Mouse (Mus musculus) ES-E14 (cell line): Measurements from ENCODE around the gene Npas3. TPM values are rescaled to one million over a fixed set of nuclear protein-coding genes. Genes with fewer than 3 reads are reported as not detected.

ENCODE experiments used
- DNase-seq: peaks from one replicate; pipeline ENCODE4 v3.0.0-alpha.2; 2013; ENCODE audit warnings: low read depth, low spot score
- H3K27ac ChIP-seq: 2 replicates; pipeline ENCODE4 v1.5.1; 2012; ENCODE audit warnings: low read depth, mild to moderate bottlenecking, low read length, moderate library complexity, mixed read lengths; ENCODE audit not compliant: poor library complexity, insufficient read depth, severe bottlenecking
- H3K36me3 ChIP-seq: 2 replicates; pipeline ENCODE4 v1.6.1; 2012; ENCODE audit warnings: mild to moderate bottlenecking, low read length, moderate library complexity, mixed read lengths; ENCODE audit not compliant: control insufficient read depth, poor library complexity, insufficient read depth, severe bottlenecking
- H3K4me1 ChIP-seq, 2 experiments: fragments of 150-350 bp in 1 of 2; sonication (generic) in 1 of 2; 2 replicates each; pipeline ENCODE4 v1.6.1; 2012; ENCODE audit warnings: low read length in 2 of 2, mild to moderate bottlenecking in 1 of 2, mixed read lengths in 1 of 2; ENCODE audit not compliant: control insufficient read depth in 2 of 2, insufficient read depth in 2 of 2, poor library complexity in 1 of 2
- H3K4me3 ChIP-seq, 2 experiments: fragments of 150-350 bp in 1 of 2; sonication (generic) in 1 of 2; 2 replicates each; pipeline ENCODE4 v1.5.1; 2012; ENCODE audit warnings: low read length in 2 of 2, low read depth in 1 of 2, mild to moderate bottlenecking in 1 of 2, mixed read lengths in 1 of 2; ENCODE audit not compliant: insufficient read depth in 1 of 2, poor library complexity in 1 of 2, severe bottlenecking in 1 of 2
- H3K9ac ChIP-seq: 2 replicates; pipeline ENCODE4 v1.6.1; 2012; ENCODE audit warnings: low read depth, mild to moderate bottlenecking, low read length, mixed read lengths; ENCODE audit not compliant: poor library complexity, insufficient read depth, severe bottlenecking
- H3K9me3 ChIP-seq: fragments of 150-350 bp; sonication (generic); 2 replicates; pipeline ENCODE4 v1.6.1; 2012; ENCODE audit warnings: low read depth, mild to moderate bottlenecking, low read length; ENCODE audit not compliant: control insufficient read depth, insufficient read depth
- CHD2 ChIP-seq: IDR thresholded peaks from 2 replicates; pipeline ENCODE4 v1.6.1; 2014; ENCODE audit warnings: mild to moderate bottlenecking, low read depth, low read length, inconsistent platforms
- HCFC1 ChIP-seq: IDR thresholded peaks from 2 replicates; pipeline ENCODE4 v1.6.1; 2012; ENCODE audit warnings: low read length, inconsistent platforms, borderline replicate concordance; ENCODE audit not compliant: insufficient read depth
- MAFK ChIP-seq: IDR thresholded peaks from 2 replicates; pipeline ENCODE4 v1.6.1; 2014; ENCODE audit warnings: mild to moderate bottlenecking, low read depth, low read length, inconsistent platforms; ENCODE audit not compliant: insufficient read depth
- ZC3H11A ChIP-seq: IDR thresholded peaks from 2 replicates; pipeline ENCODE4 v1.6.1; 2012; ENCODE audit warnings: low read depth, mild to moderate bottlenecking, inconsistent platforms, low read length, borderline replicate concordance
- ZNF384 ChIP-seq: IDR thresholded peaks from 2 replicates; pipeline ENCODE4 v1.6.1; 2012; ENCODE audit warnings: low read depth, low read length, inconsistent platforms
- in situ Hi-C, 2 experiments: fragments of 600-800 bp; cut with MboI; formaldehyde crosslinking; loops; one replicate each; pipeline ENCODE4 v1.15.1; 2025; ENCODE audit warnings: low sequenced_read_pairs in 2 of 2, inconsistent platforms in 1 of 2; ENCODE audit not compliant: unreplicated experiment in 2 of 2
- total RNA-seq: library from RNA; depleted of rRNA; stranded (reverse); fragments of 300-350 nt; gene quantifications from 2 replicates; pipeline ENCODE4 v1.2.3, GENCODE M21; 2012

Npas3 gene
- total RNA-seq, 1 experiment = 1.2 TPM

DNA sequence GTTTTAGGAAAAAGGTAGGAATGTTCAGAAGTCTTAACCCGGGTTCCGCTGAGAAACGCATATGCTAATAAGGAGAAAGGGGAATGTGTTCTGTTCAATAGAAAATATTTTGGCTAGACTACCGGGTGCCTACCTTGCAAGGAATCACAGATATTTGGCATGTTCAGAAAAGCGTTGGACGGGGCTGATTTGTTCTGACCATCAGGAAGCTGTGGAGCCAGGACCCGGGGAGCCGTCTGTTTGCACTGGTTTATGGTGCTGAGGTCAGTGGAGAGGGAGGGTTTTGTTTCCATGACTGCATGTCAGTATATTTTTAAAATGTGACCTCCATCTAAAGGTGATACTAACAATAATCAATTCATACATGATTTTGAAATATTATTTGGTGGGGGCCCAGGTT lies 43.5 kb downstream of the Npas3 start:
- TF ChIP-seq ZC3H11A = no peak
- TF ChIP-seq HCFC1 = no peak
- TF ChIP-seq CHD2 = no peak
- no peak for TF ChIP-seq ZNF384
- no peak for TF ChIP-seq MAFK
- in situ Hi-C loops = no loop called here
- Histone ChIP-seq H3K4me3 (no peak overlapping the region), H3K27ac (no peak overlapping the region), H3K36me3 (no peaks in the 10 kb centered on the region), H3K9me3 (no peaks in the 10 kb centered on the region), H3K9ac (no peak overlapping the region), H3K4me1 (no peaks in the 10 kb centered on the region)
- DNase-seq = no peak

DNA sequence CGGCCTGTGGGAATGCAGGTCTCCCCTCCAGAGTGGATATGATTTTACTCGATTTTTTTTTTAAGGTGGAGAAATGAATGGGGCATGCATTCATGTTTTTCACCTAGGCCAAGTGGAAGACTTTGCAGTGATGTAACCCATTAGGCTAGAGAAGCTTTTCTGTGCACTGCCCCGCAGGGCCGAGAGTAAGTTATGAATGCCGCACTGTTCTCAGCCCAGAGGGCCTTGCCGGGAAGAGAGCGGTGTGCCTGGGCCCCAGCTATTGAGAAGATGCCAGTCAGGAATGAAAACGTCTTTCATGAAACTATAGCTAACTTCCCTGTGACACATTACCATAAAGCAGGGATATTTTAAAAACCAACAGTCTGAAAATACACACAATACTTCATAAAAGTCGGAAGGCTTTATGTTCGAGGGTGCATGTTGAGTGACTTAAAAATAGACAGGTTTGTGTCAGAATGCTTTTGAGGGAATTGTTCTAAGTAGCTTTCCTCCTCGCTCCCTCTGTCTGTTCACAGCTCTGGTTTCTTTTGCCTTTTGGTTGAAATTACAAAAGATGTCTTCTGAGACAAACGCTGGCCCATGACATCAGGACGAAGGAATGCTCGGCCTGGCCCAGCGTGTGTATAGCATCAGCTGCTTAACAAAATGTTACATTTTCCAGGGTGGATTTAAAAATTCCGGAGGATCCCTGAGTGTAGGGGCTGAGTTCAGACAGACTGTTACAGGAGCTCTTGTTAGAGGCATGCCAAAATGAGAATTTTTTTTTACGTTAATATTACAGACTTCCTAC lies 44.2 kb downstream of the Npas3 start:
- TF ChIP-seq CHD2 = no peak
- Histone ChIP-seq H3K27ac (no peak overlapping the region), H3K9me3 (no peaks in the 10 kb centered on the region), H3K4me3 (no peak overlapping the region), H3K9ac (no peak overlapping the region), H3K4me1 (no peaks in the 10 kb centered on the region), H3K36me3 (no peaks in the 10 kb centered on the region)
- no peak for DNase-seq
- in situ Hi-C loops = no loop called here

DNA sequence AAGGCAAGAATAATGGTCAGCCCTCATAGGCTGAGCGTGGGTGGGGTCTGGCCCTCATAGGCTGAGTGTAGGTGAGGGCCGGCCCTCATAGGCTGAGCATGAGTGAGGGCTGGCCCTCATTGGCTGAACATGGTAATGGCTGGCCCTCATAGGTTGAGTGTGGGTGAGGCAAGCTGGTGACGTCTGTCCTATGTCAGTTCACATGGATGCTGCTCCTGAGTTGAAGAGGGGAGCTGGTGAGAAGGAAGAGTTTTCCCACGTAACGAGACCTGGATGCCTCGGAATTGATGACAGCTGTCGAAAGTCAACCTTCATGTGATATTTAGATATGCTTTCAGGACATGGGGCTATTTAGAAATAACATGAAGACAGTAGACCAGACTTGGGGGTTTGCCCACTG lies 45.5 kb downstream of the Npas3 start:
- H3K4me1 ChIP-seq = no peaks in the 10 kb centered on the region
- H3K9me3 ChIP-seq = no peaks in the 10 kb centered on the region
- TF ChIP-seq ZC3H11A (no peak), MAFK (no peak), ZNF384 (no peak), CHD2 (no peak), HCFC1 (no peak)
- in situ Hi-C loops = no loop called here
- H3K9ac ChIP-seq = peak overlapping the region; percentile 17; the same call in 1 of the 2 replicates
- no peaks in the 10 kb centered on the region for H3K36me3 ChIP-seq
- no peak overlapping the region for H3K4me3 ChIP-seq
- no peak for DNase-seq
- H3K27ac ChIP-seq = no peak overlapping the region

DNA sequence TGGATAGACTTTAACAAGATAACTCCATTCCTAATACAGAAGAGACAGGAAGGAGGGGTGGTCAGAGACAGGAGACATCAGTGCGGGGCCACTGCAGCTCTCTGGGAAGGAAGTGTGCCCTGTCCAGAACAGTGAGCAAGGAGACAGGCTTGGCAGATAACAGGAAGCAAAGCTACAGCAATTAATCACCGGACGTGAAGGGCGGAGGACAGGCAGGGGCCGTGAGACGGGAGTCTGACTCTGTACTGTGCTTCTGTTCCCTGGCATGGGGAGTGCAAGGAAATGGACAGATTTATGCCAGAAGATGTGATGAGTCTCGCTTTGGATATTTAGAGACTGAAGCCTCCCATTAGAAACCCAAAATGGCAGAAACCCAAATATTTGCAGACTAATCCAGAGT lies 47.3 kb downstream of the Npas3 start:
- in situ Hi-C loops = no loop called here
- no peak for DNase-seq
- Histone ChIP-seq H3K9me3 (no peaks in the 10 kb centered on the region), H3K4me3 (no peak overlapping the region), H3K9ac (no peak overlapping the region), H3K36me3 (no peaks in the 10 kb centered on the region), H3K27ac (no peak overlapping the region), H3K4me1 (no peaks in the 10 kb centered on the region)
- no peak for TF ChIP-seq CHD2
- TF ChIP-seq ZC3H11A = no peak
- no peak for TF ChIP-seq ZNF384
- no peak for TF ChIP-seq MAFK
- TF ChIP-seq HCFC1 = no peak
